Mouse (Mus musculus): ENCODE results near the gene Dync1li1.

Gene Dync1li1

GRCm38 (mm10) chr9:114729911-114730805, 41.6 kb downstream of the Dync1li1 start:
- DNase-seq (ENCODE audit: low spot score) = peak; percentile 71

GRCm38 (mm10) chr9:114731011-114731755, 42.6 kb downstream of the Dync1li1 start, which contains the start of gene Cmtm6:
Cmtm6 (plus strand) TSS chr9:114731116.
- peak; percentile 97 for DNase-seq (ENCODE audit: low spot score)

- peak; percentile 37 for DNase-seq (ENCODE audit: low spot score)
Observed at GRCm38 (mm10) chr9:114731871-114732682, 43.5 kb downstream of the Dync1li1 start.

- DNase-seq (ENCODE audit: low spot score) = no peak
Observed at GRCm38 (mm10) chr9:114733238-114733637, 44.6 kb downstream of the Dync1li1 start.

GRCm38 (mm10) chr9:114736442-114736841, 47.9 kb downstream of the Dync1li1 start:
- no peak for DNase-seq (ENCODE audit: low spot score)

- peak; percentile 74 for DNase-seq (ENCODE audit: low spot score)
Observed at GRCm38 (mm10) chr9:114740336-114740735, 51.7 kb downstream of the Dync1li1 start.

- DNase-seq (ENCODE audit: low spot score) = peak; percentile 70
Observed at GRCm38 (mm10) chr9:114742731-114743130, 54.1 kb downstream of the Dync1li1 start.

- no peak for DNase-seq (ENCODE audit: low spot score)
Observed at GRCm38 (mm10) chr9:114745163-114745562, 56.6 kb downstream of the Dync1li1 start.

- DNase-seq (ENCODE audit: low spot score) = no peak
Observed at GRCm38 (mm10) chr9:114745654-114746053, 57.1 kb downstream of the Dync1li1 start.

- no peak for DNase-seq (ENCODE audit: low spot score)
Observed at GRCm38 (mm10) chr9:114747012-114747411, 58.4 kb downstream of the Dync1li1 start.

- DNase-seq (ENCODE audit: low spot score) = no peak
Observed at GRCm38 (mm10) chr9:114747466-114747865, 58.9 kb downstream of the Dync1li1 start.

- DNase-seq (ENCODE audit: low spot score) = no peak
Observed at GRCm38 (mm10) chr9:114751582-114751981, 63.0 kb downstream of the Dync1li1 start.

- no peak for DNase-seq (ENCODE audit: low spot score)
Observed at GRCm38 (mm10) chr9:114752311-114752710, 63.7 kb downstream of the Dync1li1 start.

GRCm38 (mm10) chr9:114752863-114753484, 64.4 kb downstream of the Dync1li1 start:
- peak; percentile 95 for DNase-seq (ENCODE audit: low spot score)

- no peak for DNase-seq (ENCODE audit: low spot score)
Observed at GRCm38 (mm10) chr9:114758272-114758671, 69.7 kb downstream of the Dync1li1 start.

- DNase-seq (ENCODE audit: low spot score) = no peak
Observed at GRCm38 (mm10) chr9:114758801-114759200, 70.2 kb downstream of the Dync1li1 start.

- DNase-seq (ENCODE audit: low spot score) = no peak
Observed at GRCm38 (mm10) chr9:114759886-114760285, 71.3 kb downstream of the Dync1li1 start.

GRCm38 (mm10) chr9:114760353-114760752, 71.8 kb downstream of the Dync1li1 start:
- DNase-seq (ENCODE audit: low spot score) = no peak

GRCm38 (mm10) chr9:114761848-114762247, 73.3 kb downstream of the Dync1li1 start:
- DNase-seq (ENCODE audit: low spot score) = no peak

GRCm38 (mm10) chr9:114763341-114763740, 74.8 kb downstream of the Dync1li1 start:
- peak; percentile 43 for DNase-seq (ENCODE audit: low spot score)

- DNase-seq (ENCODE audit: low spot score) = no peak
Observed at GRCm38 (mm10) chr9:114767030-114767429, 78.4 kb downstream of the Dync1li1 start.

- DNase-seq (ENCODE audit: low spot score) = no peak
Observed at GRCm38 (mm10) chr9:114767507-114767906, 78.9 kb downstream of the Dync1li1 start.
